Mouse (Mus musculus) heart, embryonic 15.5 days (tissue): Measurements from ENCODE around the gene Herc4. TPM values are rescaled to one million over a fixed set of nuclear protein-coding genes. Genes with fewer than 3 reads are reported as not detected.

ENCODE experiments used
- ATAC-seq: fragments of 200-750 bp; cut with Nextera tagmentation; replicated peaks from 2 replicates; pipeline ENCODE4 v1.8.0; 2017; ENCODE audit warnings: low read depth, moderate TSS enrichment; ENCODE audit not compliant: insufficient number of reproducible peaks, insufficient read depth, low FRiP score
- H3K27ac ChIP-seq: fragments of 300-500 bp; sonication (generic); 2 replicates; pipeline ENCODE4 v1.5.1; 2015; ENCODE audit warnings: mild to moderate bottlenecking, inconsistent platforms
- H3K27me3 ChIP-seq: fragments of 300-500 bp; sonication (generic); 2 replicates; pipeline ENCODE4 v1.6.1; 2015; ENCODE audit warnings: inconsistent platforms
- H3K36me3 ChIP-seq: fragments of 300-500 bp; sonication (generic); 2 replicates; pipeline ENCODE4 v1.6.1; 2015; ENCODE audit warnings: mild to moderate bottlenecking, inconsistent platforms
- H3K4me1 ChIP-seq: fragments of 300-500 bp; sonication (generic); replicated peaks from 2 replicates; pipeline ENCODE4 v1.6.1; 2015; ENCODE audit warnings: inconsistent platforms
- H3K4me2 ChIP-seq: fragments of 300-500 bp; sonication (generic); 2 replicates; pipeline ENCODE4 v1.6.1; 2015; ENCODE audit warnings: inconsistent platforms, mild to moderate bottlenecking, moderate library complexity
- H3K4me3 ChIP-seq: fragments of 300-500 bp; sonication (generic); 2 replicates; pipeline ENCODE4 v1.5.1; 2015; ENCODE audit warnings: mild to moderate bottlenecking, inconsistent platforms
- H3K9ac ChIP-seq: fragments of 300-500 bp; sonication (generic); 2 replicates; pipeline ENCODE4 v1.6.1; 2015; ENCODE audit warnings: mild to moderate bottlenecking, inconsistent platforms
- H3K9me3 ChIP-seq: fragments of 300-500 bp; sonication (generic); replicated peaks from 2 replicates; pipeline ENCODE4 v1.6.1; 2016; ENCODE audit warnings: inconsistent platforms
- WGBS: fragments of 180-500 bp; shearing (Covaris S2); methylation state at CpG from one replicate; pipeline ENCODE4 v1.1.7; 2015; ENCODE audit warnings: mixed read lengths; 5-methylcytosine and 5-hydroxymethylcytosine counted together
- polyA plus RNA-seq: library from polyadenylated mRNA; unstranded; fragments of >200 nt; fragmentation: Nextera tagmentation; extraction: Ambion mirVana; gene quantifications from 2 replicates; pipeline ENCODE4 v1.2.1, GENCODE M21; 2015

Herc4 gene
- polyA plus RNA-seq, 1 experiment from 2014 or later, result 30.3 TPM

GRCm38 (mm10) chr10:63235889-63236288 lies 7.7 kb upstream of the Herc4 start:
- Histone ChIP-seq H3K36me3 (no peaks in the 10 kb centered on the region), H3K9me3 (no peaks in the 10 kb centered on the region), H3K4me1 (peaks cover 4% of the 10 kb centered on the region), H3K9ac (no peak overlapping the region), H3K4me3 (no peak overlapping the region), H3K4me2 (no peak overlapping the region), H3K27me3 (no peaks in the 10 kb centered on the region), H3K27ac (no peak overlapping the region)
- WGBS, result 89% methylated on average over 8 of the region's 8 CpGs
- no peak for ATAC-seq

GRCm38 (mm10) chr10:63236663-63237062 lies 6.9 kb upstream of the Herc4 start:
- WGBS, result 85% methylated on average over 6 of the region's 6 CpGs
- no peak overlapping the region for H3K9ac ChIP-seq
- no peak for ATAC-seq

GRCm38 (mm10) chr10:63237206-63237605 lies 6.4 kb upstream of the Herc4 start:
- Histone ChIP-seq H3K36me3 (no peaks in the 10 kb centered on the region), H3K4me2 (no peak overlapping the region), H3K4me3 (no peak overlapping the region), H3K9me3 (no peaks in the 10 kb centered on the region), H3K27me3 (no peaks in the 10 kb centered on the region), H3K9ac (no peak overlapping the region), H3K27ac (no peak overlapping the region), H3K4me1 (no peaks in the 10 kb centered on the region)
- ATAC-seq, result no peak
- WGBS, result 77% methylated on average over 2 of the region's 2 CpGs

More at GRCm38 (mm10) chr10:63236663-63237062, 6.9 kb upstream of the Herc4 start:
- Histone ChIP-seq H3K9me3 (no peaks in the 10 kb centered on the region), H3K4me3 (no peak overlapping the region), H3K27me3 (no peaks in the 10 kb centered on the region), H3K36me3 (no peaks in the 10 kb centered on the region), H3K4me2 (no peak overlapping the region), H3K27ac (no peak overlapping the region), H3K4me1 (no peaks in the 10 kb centered on the region; the same call in 1 of the 2 replicates)

GRCm38 (mm10) chr10:63238090-63238489 lies 5.5 kb upstream of the Herc4 start:
- H3K9ac ChIP-seq, result no peak overlapping the region
- no peaks in the 10 kb centered on the region for H3K9me3 ChIP-seq
- H3K27ac ChIP-seq, result no peak overlapping the region
- peaks cover 7% of the 10 kb centered on the region for H3K4me1 ChIP-seq
- no peak for ATAC-seq
- no peak overlapping the region for H3K4me2 ChIP-seq
- H3K36me3 ChIP-seq, result no peaks in the 10 kb centered on the region
- WGBS, result 70% methylated on average over 4 of the region's 4 CpGs
- H3K4me3 ChIP-seq, result no peak overlapping the region
- H3K27me3 ChIP-seq, result no peaks in the 10 kb centered on the region

- WGBS, result 79% methylated on average over 2 of the region's 2 CpGs
- H3K9me3 ChIP-seq, result no peaks in the 10 kb centered on the region
- H3K27me3 ChIP-seq, result no peaks in the 10 kb centered on the region
- H3K36me3 ChIP-seq, result no peaks in the 10 kb centered on the region
- H3K4me1 ChIP-seq, result peaks cover 9% of the 10 kb centered on the region
- no peak overlapping the region for H3K4me3 ChIP-seq
- H3K9ac ChIP-seq, result no peak overlapping the region
- H3K4me2 ChIP-seq, result no peak overlapping the region
- no peak overlapping the region for H3K27ac ChIP-seq
- no peak for ATAC-seq
These were observed 3.8 kb upstream of the Herc4 start for GRCm38 (mm10) chr10:63239848-63240247.

GRCm38 (mm10) chr10:63240868-63241271 lies 2.7 kb upstream of the Herc4 start:
- no peak overlapping the region for H3K4me3 ChIP-seq
- H3K27me3 ChIP-seq, result no peaks in the 10 kb centered on the region
- H3K9me3 ChIP-seq, result no peaks in the 10 kb centered on the region
- H3K4me1 ChIP-seq, result peaks cover 10% of the 10 kb centered on the region
- H3K4me2 ChIP-seq, result no peak overlapping the region
- no peak overlapping the region for H3K27ac ChIP-seq
- WGBS, result 75% methylated on average over 2 of the region's 2 CpGs
- no peaks in the 10 kb centered on the region for H3K36me3 ChIP-seq
- no peak overlapping the region for H3K9ac ChIP-seq
- no peak for ATAC-seq

GRCm38 (mm10) chr10:63242798-63243435 lies 693 bp upstream of the Herc4 start:
- no peak for ATAC-seq
- H3K27ac ChIP-seq, result peak overlapping the region; percentile 16
- peak overlapping the region; percentile 94 for H3K4me3 ChIP-seq
- H3K27me3 ChIP-seq, result no peaks in the 10 kb centered on the region
- H3K4me2 ChIP-seq, result peak overlapping the region; percentile 59
- 19% methylated on average over 12 of the region's 12 CpGs for WGBS
- no peaks in the 10 kb centered on the region; the same call in 1 of the 2 replicates for H3K36me3 ChIP-seq
- H3K9me3 ChIP-seq, result no peaks in the 10 kb centered on the region
- H3K9ac ChIP-seq, result peak overlapping the region; percentile 47
- H3K4me1 ChIP-seq, result peaks cover 10% of the 10 kb centered on the region

GRCm38 (mm10) chr10:63244055-63244671 lies 553 bp downstream of the Herc4 start:
- 0% methylated on average over 41 of the region's 41 CpGs for WGBS

GRCm38 (mm10) chr10:63244746-63245145 lies 1.1 kb downstream of the Herc4 start:
- H3K27me3 ChIP-seq, result no peaks in the 10 kb centered on the region
- 12% methylated on average over 5 of the region's 5 CpGs for WGBS
- H3K4me3 ChIP-seq, result peak overlapping the region; percentile 94
- peak overlapping the region; percentile 98 for H3K27ac ChIP-seq
- ATAC-seq, result no peak
- peak overlapping the region; percentile 93 for H3K9ac ChIP-seq
- peaks cover 1% of the 10 kb centered on the region for H3K36me3 ChIP-seq
- H3K4me2 ChIP-seq, result peak overlapping the region; percentile 64
- H3K9me3 ChIP-seq, result no peaks in the 10 kb centered on the region
- H3K4me1 ChIP-seq, result peaks cover 10% of the 10 kb centered on the region

More at GRCm38 (mm10) chr10:63244055-63244671, 553 bp downstream of the Herc4 start:
- H3K27me3 ChIP-seq, result no peaks in the 10 kb centered on the region
- peak; percentile 69 for ATAC-seq
- peak overlapping the region; percentile 93 for H3K9ac ChIP-seq
- H3K9me3 ChIP-seq, result no peaks in the 10 kb centered on the region
- H3K27ac ChIP-seq, result peak overlapping the region; percentile 98
- no peaks in the 10 kb centered on the region; the same call in 1 of the 2 replicates for H3K36me3 ChIP-seq
- H3K4me3 ChIP-seq, result peak overlapping the region; percentile 94
- H3K4me1 ChIP-seq, result peaks cover 10% of the 10 kb centered on the region
- H3K4me2 ChIP-seq, result peak overlapping the region; percentile 64

- no peaks in the 10 kb centered on the region for H3K9me3 ChIP-seq
- H3K27me3 ChIP-seq, result no peaks in the 10 kb centered on the region
- H3K36me3 ChIP-seq, result peaks cover 11% of the 10 kb centered on the region
- H3K4me3 ChIP-seq, result no peak overlapping the region
- H3K9ac ChIP-seq, result no peak overlapping the region
- no peak overlapping the region for H3K27ac ChIP-seq
- no peak for ATAC-seq
- peaks cover 10% of the 10 kb centered on the region for H3K4me1 ChIP-seq
- no peak overlapping the region for H3K4me2 ChIP-seq
- WGBS, result 90% methylated on average over 3 of the region's 3 CpGs
These were observed 2.2 kb downstream of the Herc4 start for GRCm38 (mm10) chr10:63245846-63246245.

- Histone ChIP-seq H3K9ac (no peak overlapping the region), H3K36me3 (peaks cover 15% of the 10 kb centered on the region), H3K9me3 (no peaks in the 10 kb centered on the region), H3K4me3 (no peak overlapping the region), H3K4me1 (peaks cover 9% of the 10 kb centered on the region), H3K27me3 (no peaks in the 10 kb centered on the region), H3K27ac (no peak overlapping the region), H3K4me2 (no peak overlapping the region)
- 81% methylated on average over 7 of the region's 7 CpGs for WGBS
- ATAC-seq, result no peak
These were observed 3.8 kb downstream of the Herc4 start for GRCm38 (mm10) chr10:63247457-63247856.

- H3K4me2 ChIP-seq, result no peak overlapping the region
- 95% methylated on average over 6 of the region's 6 CpGs for WGBS
- H3K9ac ChIP-seq, result no peak overlapping the region
- H3K27me3 ChIP-seq, result no peaks in the 10 kb centered on the region
- H3K4me3 ChIP-seq, result no peak overlapping the region
- peaks cover 23% of the 10 kb centered on the region for H3K36me3 ChIP-seq
- no peak for ATAC-seq
- no peak overlapping the region for H3K27ac ChIP-seq
- H3K9me3 ChIP-seq, result no peaks in the 10 kb centered on the region
- H3K4me1 ChIP-seq, result peaks cover 3% of the 10 kb centered on the region
These were observed 4.8 kb downstream of the Herc4 start for GRCm38 (mm10) chr10:63248421-63248820.
